Mouse (Mus musculus): ENCODE measurements around the gene H2-D1. TPM values are rescaled to one million over a fixed set of nuclear protein-coding genes. Genes with fewer than 3 reads are reported as not detected.

Gene H2-D1
- polyA plus RNA-seq (2011; ENCODE audit: insufficient read length, low read depth, missing spikeins): 98.1 and 108 TPM in 2 replicates

GRCm38 (mm10) chr17:35262664-35263522 is at the start of gene H2-D1:
TSS of gene H2-D1 (plus strand) at chr17:35262730.
- H3K4me3 ChIP-seq (ENCODE audit: insufficient read depth, low read length): peak within 1 kb of the TSS; percentile 56
- TF ChIP-seq POLR2A (IDR thresholded peaks at IDR 0.05; ENCODE audit: low read depth, low read length) (peak; percentile 88), CTCF (IDR thresholded peaks at IDR 0.05; ENCODE audit: borderline replicate concordance, insufficient read depth, low read length) (no peak)
- no peaks in the 10 kb centered on the region for H3K4me1 ChIP-seq (ENCODE audit: control insufficient read depth, insufficient read depth, low read length)
- no peak within 1 kb of the TSS for H3K27ac ChIP-seq (ENCODE audit: insufficient read depth, low read length)

GRCm38 (mm10) chr17:35213071-35213470 is 49.5 kb upstream of the H2-D1 start:
- no peak for TF ChIP-seq CTCF (IDR thresholded peaks at IDR 0.05; ENCODE audit: borderline replicate concordance, insufficient read depth, low read length)
- TF ChIP-seq POLR2A (IDR thresholded peaks at IDR 0.05; ENCODE audit: low read depth, low read length): no peak
- no peak overlapping the region for H3K4me3 ChIP-seq (ENCODE audit: insufficient read depth, low read length)
- H3K4me1 ChIP-seq (ENCODE audit: control insufficient read depth, insufficient read depth, low read length): no peaks in the 10 kb centered on the region
- no peak overlapping the region for H3K27ac ChIP-seq (ENCODE audit: insufficient read depth, low read length)

- H3K4me1 ChIP-seq (ENCODE audit: control insufficient read depth, insufficient read depth, low read length): no peaks in the 10 kb centered on the region
- no peak overlapping the region for H3K4me3 ChIP-seq (ENCODE audit: insufficient read depth, low read length)
- H3K27ac ChIP-seq (ENCODE audit: insufficient read depth, low read length): no peak overlapping the region
- TF ChIP-seq CTCF (IDR thresholded peaks at IDR 0.05; ENCODE audit: borderline replicate concordance, insufficient read depth, low read length) (no peak), POLR2A (IDR thresholded peaks at IDR 0.05; ENCODE audit: low read depth, low read length) (no peak)
Observed at GRCm38 (mm10) chr17:35218516-35219193, 43.9 kb upstream of the H2-D1 start.

GRCm38 (mm10) chr17:35219601-35220041 is 42.9 kb upstream of the H2-D1 start:
- TF ChIP-seq POLR2A (IDR thresholded peaks at IDR 0.05; ENCODE audit: low read depth, low read length) (no peak), CTCF (IDR thresholded peaks at IDR 0.05; ENCODE audit: borderline replicate concordance, insufficient read depth, low read length) (no peak)
- no peak overlapping the region for H3K4me3 ChIP-seq (ENCODE audit: insufficient read depth, low read length)
- no peak overlapping the region for H3K27ac ChIP-seq (ENCODE audit: insufficient read depth, low read length)
- no peaks in the 10 kb centered on the region for H3K4me1 ChIP-seq (ENCODE audit: control insufficient read depth, insufficient read depth, low read length)

- no peak within 1 kb of the TSS for H3K4me3 ChIP-seq (ENCODE audit: insufficient read depth, low read length)
- no peak within 1 kb of the TSS for H3K27ac ChIP-seq (ENCODE audit: insufficient read depth, low read length)
- H3K4me1 ChIP-seq (ENCODE audit: control insufficient read depth, insufficient read depth, low read length): peaks cover 1% of the 10 kb centered on the region
- no peak for TF ChIP-seq CTCF (IDR thresholded peaks at IDR 0.05; ENCODE audit: borderline replicate concordance, insufficient read depth, low read length)
- no peak for TF ChIP-seq POLR2A (IDR thresholded peaks at IDR 0.05; ENCODE audit: low read depth, low read length)
Observed at GRCm38 (mm10) chr17:35220156-35220952, 42.2 kb upstream of the H2-D1 start, which contains the start of gene Gm16181. TSS of gene Gm16181 (plus strand) at chr17:35220834.

- Histone ChIP-seq H3K4me1 (ENCODE audit: control insufficient read depth, insufficient read depth, low read length) (peaks cover 7% of the 10 kb centered on the region), H3K4me3 (ENCODE audit: insufficient read depth, low read length) (no peak overlapping the region), H3K27ac (ENCODE audit: insufficient read depth, low read length) (no peak overlapping the region)
- no peak for TF ChIP-seq CTCF (IDR thresholded peaks at IDR 0.05; ENCODE audit: borderline replicate concordance, insufficient read depth, low read length)
- TF ChIP-seq POLR2A (IDR thresholded peaks at IDR 0.05; ENCODE audit: low read depth, low read length): no peak
Observed at GRCm38 (mm10) chr17:35222299-35222698, 40.2 kb upstream of the H2-D1 start.

- Histone ChIP-seq H3K27ac (ENCODE audit: insufficient read depth, low read length) (no peak overlapping the region), H3K4me1 (ENCODE audit: control insufficient read depth, insufficient read depth, low read length) (peaks cover 7% of the 10 kb centered on the region), H3K4me3 (ENCODE audit: insufficient read depth, low read length) (no peak overlapping the region)
- TF ChIP-seq POLR2A (IDR thresholded peaks at IDR 0.05; ENCODE audit: low read depth, low read length) (no peak), CTCF (IDR thresholded peaks at IDR 0.05; ENCODE audit: borderline replicate concordance, insufficient read depth, low read length) (no peak)
Observed at GRCm38 (mm10) chr17:35224641-35225040, 37.9 kb upstream of the H2-D1 start.

GRCm38 (mm10) chr17:35225456-35225855 is 37.1 kb upstream of the H2-D1 start:
- TF ChIP-seq POLR2A (IDR thresholded peaks at IDR 0.05; ENCODE audit: low read depth, low read length) (no peak), CTCF (IDR thresholded peaks at IDR 0.05; ENCODE audit: borderline replicate concordance, insufficient read depth, low read length) (no peak)
- Histone ChIP-seq H3K4me1 (ENCODE audit: control insufficient read depth, insufficient read depth, low read length) (peaks cover 7% of the 10 kb centered on the region), H3K4me3 (ENCODE audit: insufficient read depth, low read length) (no peak overlapping the region), H3K27ac (ENCODE audit: insufficient read depth, low read length) (no peak overlapping the region)

GRCm38 (mm10) chr17:35226561-35227046 is 35.9 kb upstream of the H2-D1 start:
- no peak for TF ChIP-seq CTCF (IDR thresholded peaks at IDR 0.05; ENCODE audit: borderline replicate concordance, insufficient read depth, low read length)
- no peak for TF ChIP-seq POLR2A (IDR thresholded peaks at IDR 0.05; ENCODE audit: low read depth, low read length)
- H3K27ac ChIP-seq (ENCODE audit: insufficient read depth, low read length): no peak overlapping the region
- H3K4me3 ChIP-seq (ENCODE audit: insufficient read depth, low read length): no peak overlapping the region
- H3K4me1 ChIP-seq (ENCODE audit: control insufficient read depth, insufficient read depth, low read length): peaks cover 7% of the 10 kb centered on the region
